Mouse (Mus musculus): ENCODE measurements around the gene Arl5c. TPM values are rescaled to one million over a fixed set of nuclear protein-coding genes. Genes with fewer than 3 reads are reported as not detected.
A peak's percentile ranks its signal among the peaks of the same experiment; 100 is the strongest.
"Not testable (repeated sequence)": the region's sequence is repeated elsewhere in the genome, so short reads cannot be mapped to it uniquely, and the experiment has no call there.

Arl5c gene
- polyA plus RNA-seq, 1 experiment, result 2.0 TPM

GRCm38 (mm10) chr11:97955146-97955902, 40.7 kb downstream of the Arl5c start:
- Histone ChIP-seq H3K4me1 (ENCODE audit: control insufficient read depth, insufficient read depth, low read length) (peaks cover 21% of the 10 kb centered on the region), H3K27ac (ENCODE audit: insufficient read depth, low read length) (no peak overlapping the region), H3K4me3 (replicated peaks; ENCODE audit: insufficient read depth, low read depth, low read length) (no peak overlapping the region), H3K27me3 (ENCODE audit: control insufficient read depth, insufficient read depth, low read length) (no peaks in the 10 kb centered on the region)
- 94% methylated on average over 9 of the region's 9 CpGs for WGBS
- DNase-seq, result no peak
- TF ChIP-seq POLR2A (IDR thresholded peaks at IDR 0.05; ENCODE audit: borderline replicate concordance, insufficient read depth, low read length) (no peak), CTCF (IDR thresholded peaks at IDR 0.05; ENCODE audit: borderline replicate concordance, insufficient read depth, low read depth, low read length) (no peak)

GRCm38 (mm10) chr11:97954469-97955141, 41.4 kb downstream of the Arl5c start:
- no peak for TF ChIP-seq POLR2A (IDR thresholded peaks at IDR 0.05; ENCODE audit: borderline replicate concordance, insufficient read depth, low read length)
- no peak for TF ChIP-seq CTCF (IDR thresholded peaks at IDR 0.05; ENCODE audit: borderline replicate concordance, insufficient read depth, low read depth, low read length)
- 82% methylated on average over 14 of the region's 14 CpGs for WGBS
- no peak for DNase-seq
- Histone ChIP-seq H3K27ac (ENCODE audit: insufficient read depth, low read length) (no peak overlapping the region), H3K4me1 (ENCODE audit: control insufficient read depth, insufficient read depth, low read length) (peaks cover 26% of the 10 kb centered on the region), H3K4me3 (replicated peaks; ENCODE audit: insufficient read depth, low read depth, low read length) (no peak overlapping the region), H3K27me3 (ENCODE audit: control insufficient read depth, insufficient read depth, low read length) (no peaks in the 10 kb centered on the region)

- Histone ChIP-seq H3K4me3 (replicated peaks; ENCODE audit: insufficient read depth, low read depth, low read length) (no peak overlapping the region), H3K27me3 (ENCODE audit: control insufficient read depth, insufficient read depth, low read length) (no peaks in the 10 kb centered on the region), H3K27ac (ENCODE audit: insufficient read depth, low read length) (no peak overlapping the region), H3K4me1 (ENCODE audit: control insufficient read depth, insufficient read depth, low read length) (peaks cover 29% of the 10 kb centered on the region)
- TF ChIP-seq POLR2A (IDR thresholded peaks at IDR 0.05; ENCODE audit: borderline replicate concordance, insufficient read depth, low read length) (no peak), CTCF (IDR thresholded peaks at IDR 0.05; ENCODE audit: borderline replicate concordance, insufficient read depth, low read depth, low read length) (no peak)
- DNase-seq, result no peak
- whole genome bisulfite sequencing, result 96% methylated on average over 6 of the region's 6 CpGs
Observed at GRCm38 (mm10) chr11:97953939-97954275, 42.1 kb downstream of the Arl5c start.

- WGBS, result 87% methylated on average over 16 of the region's 16 CpGs
Observed at GRCm38 (mm10) chr11:97953179-97953938, 42.6 kb downstream of the Arl5c start.

GRCm38 (mm10) chr11:97952367-97953006, 43.5 kb downstream of the Arl5c start:
- WGBS, result 94% methylated on average over 1 of the region's 1 CpGs
- Histone ChIP-seq H3K4me3 (replicated peaks; ENCODE audit: insufficient read depth, low read depth, low read length) (no peak overlapping the region), H3K27me3 (ENCODE audit: control insufficient read depth, insufficient read depth, low read length) (no peaks in the 10 kb centered on the region), H3K27ac (ENCODE audit: insufficient read depth, low read length) (no peak overlapping the region), H3K4me1 (ENCODE audit: control insufficient read depth, insufficient read depth, low read length) (peaks cover 27% of the 10 kb centered on the region)
- TF ChIP-seq CTCF (IDR thresholded peaks at IDR 0.05; ENCODE audit: borderline replicate concordance, insufficient read depth, low read depth, low read length) (no peak), POLR2A (IDR thresholded peaks at IDR 0.05; ENCODE audit: borderline replicate concordance, insufficient read depth, low read length) (no peak)
- DNase-seq, result no peak

More at GRCm38 (mm10) chr11:97953179-97953938, 42.6 kb downstream of the Arl5c start:
- Histone ChIP-seq H3K27ac (ENCODE audit: insufficient read depth, low read length) (no peak overlapping the region), H3K4me3 (replicated peaks; ENCODE audit: insufficient read depth, low read depth, low read length) (no peak overlapping the region), H3K27me3 (ENCODE audit: control insufficient read depth, insufficient read depth, low read length) (no peaks in the 10 kb centered on the region), H3K4me1 (ENCODE audit: control insufficient read depth, insufficient read depth, low read length) (peaks cover 29% of the 10 kb centered on the region)
- DNase-seq, result no peak
- TF ChIP-seq CTCF (IDR thresholded peaks at IDR 0.05; ENCODE audit: borderline replicate concordance, insufficient read depth, low read depth, low read length) (no peak), POLR2A (IDR thresholded peaks at IDR 0.05; ENCODE audit: borderline replicate concordance, insufficient read depth, low read length) (no peak)

GRCm38 (mm10) chr11:97949703-97950475, 46.1 kb downstream of the Arl5c start:
- 36% methylated on average over 20 of the region's 20 CpGs for WGBS
- H3K27me3 ChIP-seq (ENCODE audit: control insufficient read depth, insufficient read depth, low read length), result no peaks in the 10 kb centered on the region
- H3K4me1 ChIP-seq (ENCODE audit: control insufficient read depth, insufficient read depth, low read length), result peaks cover 8% of the 10 kb centered on the region
- no peak for TF ChIP-seq CTCF (IDR thresholded peaks at IDR 0.05; ENCODE audit: borderline replicate concordance, insufficient read depth, low read depth, low read length)
- no peak for TF ChIP-seq POLR2A (IDR thresholded peaks at IDR 0.05; ENCODE audit: borderline replicate concordance, insufficient read depth, low read length)
- H3K4me3 ChIP-seq (replicated peaks; ENCODE audit: insufficient read depth, low read depth, low read length), result no peak overlapping the region
- H3K27ac ChIP-seq (ENCODE audit: insufficient read depth, low read length), result no peak overlapping the region
- peak; percentile 38 to 54 for DNase-seq

GRCm38 (mm10) chr11:97947426-97947825, 48.6 kb downstream of the Arl5c start:
- peak; percentile 36 to 45 for DNase-seq
- Histone ChIP-seq H3K27ac (ENCODE audit: insufficient read depth, low read length) (no peak overlapping the region), H3K4me1 (ENCODE audit: control insufficient read depth, insufficient read depth, low read length) (peaks cover 8% of the 10 kb centered on the region), H3K4me3 (replicated peaks; ENCODE audit: insufficient read depth, low read depth, low read length) (no peak overlapping the region), H3K27me3 (ENCODE audit: control insufficient read depth, insufficient read depth, low read length) (no peaks in the 10 kb centered on the region)
- 18% methylated on average over 7 of the region's 7 CpGs for WGBS
- TF ChIP-seq POLR2A (IDR thresholded peaks at IDR 0.05; ENCODE audit: borderline replicate concordance, insufficient read depth, low read length), result no peak
- peak; percentile 79 for TF ChIP-seq CTCF (IDR thresholded peaks at IDR 0.05; ENCODE audit: borderline replicate concordance, insufficient read depth, low read depth, low read length)

- not testable (repeated sequence) for H3K4me3 ChIP-seq (replicated peaks; ENCODE audit: insufficient read depth, low read depth, low read length); H3K4me1 ChIP-seq (ENCODE audit: control insufficient read depth, insufficient read depth, low read length); DNase-seq; H3K27ac ChIP-seq (ENCODE audit: insufficient read depth, low read length); H3K27me3 ChIP-seq (ENCODE audit: control insufficient read depth, insufficient read depth, low read length)
- 91% methylated on average over 7 of the region's 7 CpGs for WGBS
Observed at GRCm38 (mm10) chr11:97945738-97946289, 50.2 kb downstream of the Arl5c start.

All from cerebellum, adult 2 months (tissue).